Mouse (Mus musculus): Measurements from ENCODE around the gene Zc3h7b.

DNA sequence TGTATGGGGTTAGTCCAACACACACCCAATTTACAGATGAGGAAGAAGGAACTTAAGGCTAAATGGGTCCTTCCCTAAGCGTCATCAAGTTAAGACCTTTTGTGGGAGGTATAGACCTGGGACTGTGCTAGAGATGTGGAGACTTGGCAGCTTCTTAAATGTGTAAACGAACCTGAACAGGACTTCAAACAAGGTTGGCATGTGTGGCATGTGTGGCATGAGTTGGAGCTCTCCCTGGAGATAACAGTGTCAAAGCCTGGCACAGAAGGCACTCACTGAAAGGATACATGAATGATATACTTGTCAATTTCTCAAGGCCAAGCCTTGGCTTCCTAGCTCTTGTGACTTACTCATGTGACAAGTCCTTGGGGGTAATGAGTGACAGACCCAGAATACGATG is 5.6 kb upstream of the Zc3h7b start:
- TF ChIP-seq GATA1 (IDR thresholded peaks at IDR 0.05; ENCODE audit: borderline replicate concordance, low read length), result no peak
- no peak for TF ChIP-seq FLI1 (IDR thresholded peaks at IDR 0.05; ENCODE audit: low read length)

All from megakaryocyte, embryonic 14.5 days (primary cell).